Comparison of ENCODE assay signal across 9 mouse cellular contexts in genomic region chr19:50678946-50679345, GRCm38 (mm10). TPM values are rescaled to one million over a fixed set of nuclear protein-coding genes. Genes with fewer than 3 reads are reported as not detected.
DNase-seq lines count a peak whose midpoint lies in the region; ATAC-seq and TF ChIP-seq lines count a peak whose summit lies in the region.
"Had no signal": no experiment of that assay in that cellular context is flagged by ENCODE, and none has a peak within 500 bp of the region (broad histone marks: within the 10 kb centered on the region; RNA-seq: fewer than 3 reads in every experiment).

No protein-coding gene starts in this region.

- peaks cover 47% of the 10 kb centered on the region for H3K27me3 ChIP-seq in heart, postnatal 0 days (ENCODE audit: control insufficient read depth, insufficient read depth, low read length)
- H3K27me3 ChIP-seq in embryonic facial prominence, embryonic 12.5 days: peaks cover 37% of the 10 kb centered on the region
- H3K27me3 ChIP-seq in hindbrain, embryonic 15.5 days: no peaks in the 10 kb centered on the region
- H3K27me3 ChIP-seq in midbrain, embryonic 14.5 days (ENCODE audit: control insufficient read depth, insufficient read depth, low read length): no peaks in the 10 kb centered on the region

- no peaks in the 10 kb centered on the region for H3K9me3 ChIP-seq in heart, postnatal 0 days (replicated peaks; ENCODE audit: control insufficient read depth, low read length)
- H3K9me3 ChIP-seq in embryonic facial prominence, embryonic 12.5 days: no peaks in the 10 kb centered on the region
- no peaks in the 10 kb centered on the region for H3K9me3 ChIP-seq in hindbrain, embryonic 15.5 days
- no peaks in the 10 kb centered on the region for H3K9me3 ChIP-seq in midbrain, embryonic 14.5 days (ENCODE audit: control insufficient read depth, low read length)

- ATAC-seq in heart, postnatal 0 days (ENCODE audit: insufficient read depth, low read depth): no peak
- ATAC-seq in embryonic facial prominence, embryonic 12.5 days (ENCODE audit: insufficient number of reproducible peaks, insufficient read depth, low FRiP score, low TSS enrichment): no peak
- peak; percentile 56 for ATAC-seq in hindbrain, embryonic 15.5 days (ENCODE audit: low FRiP score, low read depth)
- ATAC-seq in midbrain, embryonic 14.5 days (ENCODE audit: low FRiP score, low TSS enrichment): peak; percentile 22; the same call in 1 of the 2 replicates
- ATAC-seq in inflammation-experienced regulatory T-cells, adult 6 months: no peak

- WGBS in heart, postnatal 0 days: 4% methylated on average over 2 of the region's 2 CpGs
- 0% methylated on average over 2 of the region's 2 CpGs for WGBS in embryonic facial prominence, embryonic 12.5 days
- 0% methylated on average over 2 of the region's 2 CpGs for WGBS in hindbrain, embryonic 15.5 days
- WGBS in midbrain, embryonic 14.5 days: 0% methylated on average over 2 of the region's 2 CpGs

- TF ChIP-seq CTCF in heart, postnatal 0 days (IDR thresholded peaks at IDR 0.05; ENCODE audit: low read depth): no peak

- no peak overlapping the region for H3K9ac ChIP-seq in heart, postnatal 0 days (replicated peaks; ENCODE audit: low read depth, low read length)
- H3K9ac ChIP-seq in embryonic facial prominence, embryonic 12.5 days: peak overlapping the region; percentile 51
- H3K9ac ChIP-seq in hindbrain, embryonic 15.5 days: peak overlapping the region; percentile 53
- H3K9ac ChIP-seq in midbrain, embryonic 14.5 days (replicated peaks; ENCODE audit: low read length): peak overlapping the region; percentile 49

- peak overlapping the region; percentile 93 for H3K4me2 ChIP-seq in heart, postnatal 0 days (ENCODE audit: low read depth, low read length)
- peak overlapping the region; percentile 92 for H3K4me2 ChIP-seq in embryonic facial prominence, embryonic 12.5 days (replicated peaks)
- H3K4me2 ChIP-seq in hindbrain, embryonic 15.5 days: peak overlapping the region; percentile 75
- H3K4me2 ChIP-seq in midbrain, embryonic 14.5 days (ENCODE audit: low read length): peak overlapping the region; percentile 71

- peaks cover 4% of the 10 kb centered on the region; the same call in 1 of the 2 replicates for H3K4me1 ChIP-seq in heart, postnatal 0 days (ENCODE audit: control insufficient read depth, insufficient read depth)
- no peaks in the 10 kb centered on the region; the same call in 1 of the 2 replicates for H3K4me1 ChIP-seq in embryonic facial prominence, embryonic 12.5 days
- H3K4me1 ChIP-seq in hindbrain, embryonic 15.5 days (replicated peaks): peaks cover 16% of the 10 kb centered on the region; the same call in 1 of the 2 replicates
- no peaks in the 10 kb centered on the region for H3K4me1 ChIP-seq in midbrain, embryonic 14.5 days (ENCODE audit: control insufficient read depth, insufficient read depth, low read length)

- no peak for DNase-seq in heart, postnatal 0 days (ENCODE audit: low spot score)
- DNase-seq in heart, postnatal 10 days: no peak
- no peak for DNase-seq in midbrain, embryonic 14.5 days
- DNase-seq in layer of hippocampus, postnatal 14 days (ENCODE audit: low spot score in 2 of 2): no peak
- no peak for DNase-seq in left cerebral cortex, postnatal 4 days

- no peaks in the 10 kb centered on the region for H3K36me3 ChIP-seq in heart, postnatal 0 days (replicated peaks; ENCODE audit: control insufficient read depth, insufficient read depth, low read length)
- no peaks in the 10 kb centered on the region for H3K36me3 ChIP-seq in embryonic facial prominence, embryonic 12.5 days
- no peaks in the 10 kb centered on the region for H3K36me3 ChIP-seq in hindbrain, embryonic 15.5 days
- H3K36me3 ChIP-seq in midbrain, embryonic 14.5 days (ENCODE audit: control insufficient read depth, insufficient read depth, low read length): no peaks in the 10 kb centered on the region

- H3K4me3 ChIP-seq in heart, postnatal 0 days (ENCODE audit: low read depth, low read length): peak overlapping the region; percentile 55
- H3K4me3 ChIP-seq in embryonic facial prominence, embryonic 12.5 days: peak overlapping the region; percentile 55
- H3K4me3 ChIP-seq in hindbrain, embryonic 15.5 days: peak overlapping the region; percentile 69
- H3K4me3 ChIP-seq in midbrain, embryonic 14.5 days (replicated peaks; ENCODE audit: low read depth, low read length): peak overlapping the region; percentile 57

- TF ChIP-seq EP300 in heart, postnatal 0 days (IDR thresholded peaks at IDR 0.05; ENCODE audit: low read depth): no peak

- intact Hi-C loops in heart, postnatal 10 days (cut with DNase I): no loop called here
- intact Hi-C loops in left cerebral cortex, postnatal 4 days (cut with DNase I): loop anchor here (10.0 kb wide), 1 partner anchor 194 kb away; no protein-coding TSS in a partner anchor

- no peak overlapping the region for H3K27ac ChIP-seq in heart, postnatal 0 days (ENCODE audit: low read depth)
- H3K27ac ChIP-seq in embryonic facial prominence, embryonic 12.5 days: no peak overlapping the region
- peak overlapping the region; percentile 78 for H3K27ac ChIP-seq in hindbrain, embryonic 15.5 days (replicated peaks)
- H3K27ac ChIP-seq in midbrain, embryonic 14.5 days (replicated peaks; ENCODE audit: low read depth, low read length): peak overlapping the region; percentile 78

RNA-seq across cellular contexts. Expression of gene Sorcs1, which starts 0.5 kb away (rescaled TPM):
- 0.58 and 1.1 TPM in 2 replicates for total RNA-seq in heart, postnatal 0 days (2014; rRNA removed; ENCODE audit: low replicate concordance)
- polyA plus RNA-seq in heart, postnatal 0 days (2015; fragmentation: Nextera tagmentation; extraction: Ambion mirVana): 0.30 and 0.51 TPM in 2 replicates
- total RNA-seq in heart, postnatal 10 days (2021): under 1 TPM; 0.60 to 0.74 TPM
- polyA plus RNA-seq in embryonic facial prominence, embryonic 12.5 days (2016; fragmentation: Nextera tagmentation; extraction: Ambion mirVana): 3.2 and 3.7 TPM in 2 replicates
- 16.7 and 19.4 TPM in 2 replicates for polyA plus RNA-seq in hindbrain, embryonic 15.5 days (2015; fragmentation: Nextera tagmentation; extraction: Ambion mirVana)
- polyA plus RNA-seq in midbrain, embryonic 14.5 days (2014; fragmentation: Nextera tagmentation; extraction: Ambion mirVana): 12.6 and 14.4 TPM in 2 replicates
- total RNA-seq in layer of hippocampus, postnatal 14 days (2021): 1 to 10 TPM; 7.0 to 9.5 TPM
- polyA plus RNA-seq in inflammation-experienced regulatory T-cells, adult 6 months (2017; shearing (Covaris generic)): under 1 TPM in 1 of 3 experiments, not detected in 2; 0.20 TPM
- 10 to 100 TPM; 38.3 to 40.2 TPM for total RNA-seq in left cerebral cortex, postnatal 4 days (2021)
- total RNA-seq: MEL had no signal

Comparison
In these comparisons a context has a peak if more than half of its experiments do, and no peak if none do; other contexts are left out.
1. ATAC-seq: peak in hindbrain, embryonic 15.5 days (single experiment) and midbrain, embryonic 14.5 days (single experiment); none in heart, postnatal 0 days (single experiment), embryonic facial prominence, embryonic 12.5 days (single experiment) and inflammation-experienced regulatory T-cells, adult 6 months (single experiment).
2. H3K27ac ChIP-seq: peak in hindbrain, embryonic 15.5 days (single experiment) and midbrain, embryonic 14.5 days (single experiment); none in heart, postnatal 0 days (single experiment) and embryonic facial prominence, embryonic 12.5 days (single experiment).
3. Peak in every context shown above with its lines, with median percentiles within 50 percentile points of each other: H3K4me2 ChIP-seq and H3K4me3 ChIP-seq.